Mouse (Mus musculus) liver, embryonic 16.5 days (tissue): ENCODE measurements around the gene Cd99l2. TPM values are rescaled to one million over a fixed set of nuclear protein-coding genes. Genes with fewer than 3 reads are reported as not detected.
"Not testable (repeated sequence)": the region's sequence is repeated elsewhere in the genome, so short reads cannot be mapped to it uniquely, and the experiment has no call there.

Experiments used
- ATAC-seq: fragments of 200-750 bp; cut with Nextera tagmentation; 2 replicates; pipeline ENCODE4 v1.8.0; 2017; ENCODE audit warnings: low read depth, mild to moderate bottlenecking, moderate number of reproducible peaks, moderate library complexity
- H3K27ac ChIP-seq: fragments of 300-500 bp; sonication (generic); 2 replicates; pipeline ENCODE4 v1.5.1; 2014; ENCODE audit warnings: mild to moderate bottlenecking, low read length
- H3K27me3 ChIP-seq: fragments of 300-500 bp; sonication (generic); 2 replicates; pipeline ENCODE4 v1.6.1; 2014; ENCODE audit warnings: low read depth, low read length, mixed read lengths; ENCODE audit not compliant: control insufficient read depth, insufficient read depth
- H3K36me3 ChIP-seq: fragments of 300-500 bp; sonication (generic); 2 replicates; pipeline ENCODE4 v1.6.1; 2014; ENCODE audit warnings: mild to moderate bottlenecking; ENCODE audit not compliant: control insufficient read depth, insufficient read depth
- H3K4me1 ChIP-seq: fragments of 300-500 bp; sonication (generic); 2 replicates; pipeline ENCODE4 v1.6.1; 2014; ENCODE audit warnings: low read depth, low read length, mixed read lengths; ENCODE audit not compliant: control insufficient read depth
- H3K4me2 ChIP-seq: fragments of 300-500 bp; sonication (generic); 2 replicates; pipeline ENCODE4 v1.6.1; 2014; ENCODE audit warnings: low read depth, low read length, mixed read lengths
- H3K4me3 ChIP-seq: fragments of 300-500 bp; sonication (generic); 2 replicates; pipeline ENCODE4 v1.5.1; 2014; ENCODE audit warnings: low read depth, mild to moderate bottlenecking, low read length
- H3K9ac ChIP-seq: fragments of 300-500 bp; sonication (generic); 2 replicates; pipeline ENCODE4 v1.6.1; 2014; ENCODE audit warnings: low read depth, low read length
- H3K9me3 ChIP-seq: fragments of 300-500 bp; sonication (generic); replicated peaks from 2 replicates; pipeline ENCODE4 v1.6.1; 2016; ENCODE audit warnings: low read length; ENCODE audit not compliant: control insufficient read depth
- WGBS: fragments of 180-500 bp; shearing (Covaris S2); extraction: QIAGEN DNeasy Blood & Tissue Kit; methylation state at CpG from one replicate; pipeline ENCODE4 v1.1.7; 2014; ENCODE audit not compliant: insufficient replicate concordance; 5-methylcytosine and 5-hydroxymethylcytosine counted together
- polyA plus RNA-seq: library from polyadenylated mRNA; unstranded; fragments of >200 nt; fragmentation: Nextera tagmentation; extraction: Ambion mirVana; gene quantifications from 2 replicates; pipeline ENCODE4 v1.2.1, GENCODE M21; 2015

Cd99l2 gene
- polyA plus RNA-seq, 1 experiment from 2014 or later, result 10.8 TPM

DNA sequence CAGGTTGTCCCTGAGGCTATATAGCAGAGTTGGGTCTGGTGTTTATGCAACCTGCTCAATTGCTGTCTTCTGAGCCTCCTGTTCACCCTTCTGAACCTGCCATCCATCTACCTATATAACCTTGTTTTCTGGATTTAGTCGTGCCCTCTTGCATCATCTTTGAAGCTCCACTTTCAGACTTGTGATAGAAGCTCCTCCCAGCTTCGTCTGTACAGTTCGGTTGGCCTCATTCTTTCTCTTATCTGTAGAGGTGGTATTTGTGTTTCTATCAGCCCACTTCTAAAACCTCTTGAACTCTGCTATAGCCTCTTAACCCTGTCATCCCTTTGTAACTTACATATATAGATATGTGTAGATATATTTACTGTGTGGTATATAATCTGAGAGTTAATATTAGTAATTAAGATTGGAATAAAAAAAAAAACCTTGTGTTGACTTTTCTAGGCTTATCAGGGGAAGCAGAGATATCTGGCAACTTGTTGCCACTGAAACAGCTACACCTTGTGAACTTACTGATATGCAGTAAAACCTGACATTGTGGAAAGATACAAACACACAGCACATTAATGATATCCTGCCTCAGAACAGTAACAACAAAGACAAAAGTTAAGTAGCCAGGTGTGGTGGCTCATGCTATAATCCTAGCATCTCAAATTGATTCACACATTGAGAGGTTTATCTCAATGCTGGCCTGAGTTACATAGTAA, 33.1 kb upstream of the Cd99l2 start:
- ATAC-seq, result peak; percentile 77
- Histone ChIP-seq H3K36me3 (no peaks in the 10 kb centered on the region), H3K9ac (no peak overlapping the region), H3K27me3 (no peaks in the 10 kb centered on the region; the same call in 1 of the 2 replicates), H3K4me3 (no peak overlapping the region), H3K9me3 (no peaks in the 10 kb centered on the region), H3K4me2 (peak overlapping the region; percentile 24; the same call in 1 of the 2 replicates), H3K27ac (peak overlapping the region; percentile 73), H3K4me1 (peaks cover 11% of the 10 kb centered on the region)
- 18% methylated on average over 3 of the region's 3 CpGs for WGBS

GRCm38 (mm10) chrX:71524310-71524709, 31.7 kb upstream of the Cd99l2 start:
- Histone ChIP-seq H3K9me3 (no peaks in the 10 kb centered on the region), H3K27ac (no peak overlapping the region), H3K36me3 (no peaks in the 10 kb centered on the region), H3K4me3 (no peak overlapping the region), H3K4me2 (no peak overlapping the region; the same call in 1 of the 2 replicates), H3K27me3 (no peaks in the 10 kb centered on the region), H3K4me1 (peaks cover 11% of the 10 kb centered on the region), H3K9ac (no peak overlapping the region)
- peak; percentile 61 for ATAC-seq
- WGBS, result 37% methylated on average over 2 of the region's 2 CpGs

DNA sequence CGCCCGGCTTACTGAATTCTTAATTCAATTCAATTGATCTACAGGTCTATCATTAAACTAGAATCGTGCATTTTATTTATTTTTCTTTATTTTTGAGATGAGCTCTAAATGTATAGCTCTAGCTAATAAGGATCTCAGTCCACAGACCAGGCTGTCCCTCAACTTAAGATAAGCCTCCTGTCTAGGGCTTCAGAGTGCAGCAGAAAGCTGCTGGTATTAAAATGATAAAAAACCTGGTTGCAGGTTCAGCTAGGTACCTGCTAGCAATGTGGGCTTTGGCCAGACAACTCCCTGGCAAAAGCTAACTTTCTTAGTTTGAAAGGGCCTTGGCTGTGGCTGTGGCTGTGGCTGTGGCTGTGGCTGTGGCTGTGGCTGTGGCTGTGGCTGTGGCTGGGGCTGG, 30.2 kb upstream of the Cd99l2 start:
- no peak for ATAC-seq
- no peak overlapping the region for H3K27ac ChIP-seq
- no peak overlapping the region for H3K4me3 ChIP-seq
- no peak overlapping the region for H3K9ac ChIP-seq
- 64% methylated on average over 3 of the region's 3 CpGs for WGBS
- H3K36me3 ChIP-seq, result no peaks in the 10 kb centered on the region
- H3K4me1 ChIP-seq, result peaks cover 11% of the 10 kb centered on the region
- H3K9me3 ChIP-seq, result no peaks in the 10 kb centered on the region
- no peaks in the 10 kb centered on the region for H3K27me3 ChIP-seq
- no peak overlapping the region for H3K4me2 ChIP-seq

DNA sequence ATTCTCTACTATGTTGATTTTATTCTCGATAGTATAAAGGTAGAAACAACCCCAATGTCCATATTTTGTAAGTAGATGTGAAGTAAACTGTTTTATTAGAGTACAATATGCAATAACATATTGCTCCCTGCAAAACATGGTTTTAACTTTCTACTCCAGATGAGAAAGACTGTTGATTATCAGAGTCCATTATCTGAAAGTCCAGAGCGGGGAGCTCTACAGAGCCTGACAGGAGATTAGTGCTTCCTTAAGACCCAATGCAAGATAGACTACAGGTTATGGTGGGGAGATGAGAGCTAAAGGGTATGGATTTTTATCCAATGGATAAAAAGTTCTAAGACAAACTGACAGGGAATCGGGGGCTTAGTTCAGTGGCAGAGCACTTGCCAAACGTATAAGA, 26.6 kb upstream of the Cd99l2 start:
- no peaks in the 10 kb centered on the region for H3K27me3 ChIP-seq
- no peak overlapping the region for H3K27ac ChIP-seq
- H3K9me3 ChIP-seq, result no peaks in the 10 kb centered on the region
- 44% methylated on average over 4 of the region's 4 CpGs for WGBS
- H3K4me1 ChIP-seq, result no peaks in the 10 kb centered on the region; the same call in 1 of the 2 replicates
- no peak overlapping the region for H3K4me2 ChIP-seq
- H3K9ac ChIP-seq, result no peak overlapping the region
- H3K4me3 ChIP-seq, result no peak overlapping the region
- no peaks in the 10 kb centered on the region for H3K36me3 ChIP-seq
- peak; percentile 81 for ATAC-seq

DNA sequence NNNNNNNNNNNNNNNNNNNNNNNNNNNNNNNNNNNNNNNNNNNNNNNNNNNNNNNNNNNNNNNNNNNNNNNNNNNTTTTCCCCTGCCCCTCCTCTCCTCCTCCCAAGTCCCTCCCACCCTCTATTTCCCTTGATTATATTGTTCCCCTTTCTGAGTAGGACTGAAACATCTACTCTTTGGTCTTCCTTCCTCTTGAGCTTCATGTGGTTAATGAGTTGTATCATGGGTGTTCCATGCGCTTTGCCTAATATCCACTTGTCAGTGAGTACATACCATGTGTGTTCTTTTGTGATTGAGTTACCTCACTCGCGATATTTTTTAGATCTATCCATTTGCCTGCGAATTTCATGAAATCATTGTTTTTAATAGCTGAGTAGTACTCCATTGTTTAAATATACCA, 13.9 kb upstream of the Cd99l2 start:
- WGBS, result 68% methylated on average over 4 of the region's 4 CpGs
- not testable (repeated sequence) for H3K9ac ChIP-seq, H3K4me3 ChIP-seq, H3K4me2 ChIP-seq, H3K27me3 ChIP-seq, H3K36me3 ChIP-seq, H3K27ac ChIP-seq, H3K9me3 ChIP-seq, ATAC-seq, H3K4me1 ChIP-seq

- H3K27me3 ChIP-seq, result no peaks in the 10 kb centered on the region; the same call in 1 of the 2 replicates
- peaks cover 9% of the 10 kb centered on the region for H3K4me1 ChIP-seq
- H3K4me3 ChIP-seq, result peak overlapping the region; percentile 74
- H3K9ac ChIP-seq, result peak overlapping the region; percentile 84
- H3K36me3 ChIP-seq, result no peaks in the 10 kb centered on the region
- H3K4me2 ChIP-seq, result peak overlapping the region; percentile 83
- H3K9me3 ChIP-seq, result no peaks in the 10 kb centered on the region
- no peak for ATAC-seq
- WGBS, result 19% methylated on average over 9 of the region's 9 CpGs
- H3K27ac ChIP-seq, result peak overlapping the region; percentile 82
These were observed 619 bp upstream of the Cd99l2 start for GRCm38 (mm10) chrX:71493279-71493656.

- ATAC-seq, result peak; percentile 60
These were observed 567 bp downstream of the Cd99l2 start for GRCm38 (mm10) chrX:71491931-71492633.

DNA sequence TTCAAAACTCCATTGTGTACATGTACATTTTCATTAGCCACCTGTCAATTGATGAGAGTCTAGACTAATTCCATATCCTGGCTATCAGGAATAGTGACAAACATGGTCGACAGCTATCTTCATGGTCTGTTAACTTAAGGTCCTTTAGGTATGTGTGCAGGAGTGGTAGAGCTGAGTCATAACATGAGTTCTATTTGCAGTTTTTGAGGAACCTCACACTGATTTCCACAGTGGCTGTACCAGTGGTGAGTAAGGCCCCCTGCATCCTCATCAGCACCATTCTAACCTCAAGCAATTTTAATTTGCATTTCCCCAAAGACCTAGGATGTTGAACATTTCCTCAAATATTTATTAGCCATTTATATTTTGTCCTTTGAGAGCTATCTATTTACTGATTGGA, 3.3 kb downstream of the Cd99l2 start:
- WGBS, result 48% methylated on average over 1 of the region's 1 CpGs
- ATAC-seq, result no peak
- no peak overlapping the region for H3K4me2 ChIP-seq

More at GRCm38 (mm10) chrX:71491931-71492633, 567 bp downstream of the Cd99l2 start:
- no peaks in the 10 kb centered on the region for H3K9me3 ChIP-seq
- H3K4me2 ChIP-seq, result peak overlapping the region; percentile 83
- peak overlapping the region; percentile 74 for H3K4me3 ChIP-seq
- H3K36me3 ChIP-seq, result no peaks in the 10 kb centered on the region
- peak overlapping the region; percentile 82 for H3K27ac ChIP-seq
- peak overlapping the region; percentile 84 for H3K9ac ChIP-seq
- H3K4me1 ChIP-seq, result peaks cover 9% of the 10 kb centered on the region
- no peaks in the 10 kb centered on the region; the same call in 1 of the 2 replicates for H3K27me3 ChIP-seq
- WGBS, result 28% methylated on average over 17 of the region's 17 CpGs

GRCm38 (mm10) chrX:71482244-71482643, 10.4 kb downstream of the Cd99l2 start:
- Histone ChIP-seq H3K27me3 (no peaks in the 10 kb centered on the region), H3K4me3 (no peak overlapping the region), H3K4me1 (peaks cover 3% of the 10 kb centered on the region), H3K9me3 (no peaks in the 10 kb centered on the region), H3K27ac (no peak overlapping the region), H3K4me2 (no peak overlapping the region), H3K9ac (no peak overlapping the region), H3K36me3 (no peaks in the 10 kb centered on the region)
- WGBS, result 53% methylated on average over 2 of the region's 2 CpGs
- peak; percentile 76 for ATAC-seq

More for the DNA sequence above, 3.3 kb downstream of the Cd99l2 start:
- Histone ChIP-seq H3K9me3 (no peaks in the 10 kb centered on the region), H3K4me3 (no peak overlapping the region), H3K27me3 (no peaks in the 10 kb centered on the region), H3K36me3 (no peaks in the 10 kb centered on the region), H3K27ac (no peak overlapping the region), H3K9ac (no peak overlapping the region), H3K4me1 (peaks cover 9% of the 10 kb centered on the region)
